Mouse (Mus musculus) MEL (cell line): ENCODE results near the gene Erbb2. TPM values are rescaled to one million over a fixed set of nuclear protein-coding genes. Genes with fewer than 3 reads are reported as not detected.

Experiments
- DNase-seq: peaks from one replicate; pipeline ENCODE4 v3.0.0; 2011; ENCODE audit warnings: low read depth, low spot score
- H3K27ac ChIP-seq: 2 replicates; pipeline ENCODE4 v1.5.1; 2012; ENCODE audit warnings: low read depth, mild to moderate bottlenecking, control low read depth, low read length, moderate library complexity; ENCODE audit not compliant: control insufficient read depth
- H3K27me3 ChIP-seq, 2 experiments: fragments of 150-350 bp in 1 of 2; sonication (generic) in 1 of 2; 2 replicates each; pipeline ENCODE4 v1.6.1; 2012; ENCODE audit warnings: low read length in 2 of 2, mild to moderate bottlenecking in 2 of 2, improper control_type of control experiment in 1 of 2, moderate library complexity in 1 of 2; ENCODE audit not compliant: insufficient read depth in 2 of 2, control insufficient read depth in 1 of 2
- H3K36me3 ChIP-seq, 2 experiments: 2 replicates each; pipeline ENCODE4 v1.6.1; 2012 to 2014; ENCODE audit warnings: low read length in 2 of 2, improper control_type of control experiment in 1 of 2, inconsistent platforms in 1 of 2, mild to moderate bottlenecking in 1 of 2; ENCODE audit not compliant: insufficient read depth in 2 of 2, control insufficient read depth in 1 of 2
- H3K4me1 ChIP-seq, 2 experiments: fragments of 150-350 bp in 1 of 2; sonication (generic) in 1 of 2; 2 replicates each; pipeline ENCODE4 v1.6.1; 2012; ENCODE audit warnings: low read length in 2 of 2, improper control_type of control experiment in 1 of 2, mild to moderate bottlenecking in 1 of 2; ENCODE audit not compliant: insufficient read depth in 2 of 2, control insufficient read depth in 1 of 2
- H3K4me3 ChIP-seq, 2 experiments: fragments of 150-350 bp in 1 of 2; sonication (generic) in 1 of 2; 2 replicates each; pipeline ENCODE4 v1.5.1; 2012; ENCODE audit warnings: low read depth in 2 of 2, low read length in 2 of 2, mild to moderate bottlenecking in 2 of 2, moderate library complexity in 2 of 2, control low read depth in 1 of 2, improper control_type of control experiment in 1 of 2; ENCODE audit not compliant: control insufficient read depth in 1 of 2, insufficient read depth in 1 of 2
- H3K79me2 ChIP-seq: 2 replicates; pipeline ENCODE4 v1.6.1; 2012; ENCODE audit warnings: mild to moderate bottlenecking, low read length, moderate library complexity; ENCODE audit not compliant: control insufficient read depth, poor library complexity, insufficient read depth
- H3K9ac ChIP-seq: 2 replicates; pipeline ENCODE4 v1.6.1; 2012; ENCODE audit warnings: low read depth, mild to moderate bottlenecking, control low read depth, low read length, moderate library complexity; ENCODE audit not compliant: control insufficient read depth, poor library complexity, severe bottlenecking
- H3K9me3 ChIP-seq: fragments of 150-350 bp; sonication (generic); replicated peaks from 2 replicates; pipeline ENCODE4 v1.6.1; 2012; ENCODE audit warnings: mild to moderate bottlenecking, low read length, improper control_type of control experiment, moderate library complexity; ENCODE audit not compliant: insufficient read depth
- CHD1 ChIP-seq: IDR thresholded peaks from 2 replicates; pipeline ENCODE4 v1.6.1; 2012; ENCODE audit warnings: low read depth, mild to moderate bottlenecking, inconsistent platforms, low read length, improper control_type of control experiment
- CTCF ChIP-seq, 3 experiments: IDR thresholded peaks in 2 of 3; conservative IDR thresholded peaks in 1 of 3; 2 replicates each; pipeline ENCODE4 v1.5.1; 2011 to 2012; ENCODE audit warnings: low read length in 3 of 3, low read depth in 2 of 3, mild to moderate bottlenecking in 2 of 3, improper control_type of control experiment in 1 of 3, inconsistent platforms in 1 of 3, mixed read lengths in 1 of 3, moderate library complexity in 1 of 3; ENCODE audit not compliant: control insufficient read depth in 1 of 3, insufficient read depth in 1 of 3, poor library complexity in 1 of 3, severe bottlenecking in 1 of 3
- E2F4 ChIP-seq: IDR thresholded peaks from 2 replicates; pipeline ENCODE4 v1.6.1; 2011; ENCODE audit warnings: low read depth, low read length, improper control_type of control experiment, borderline replicate concordance
- EP300 ChIP-seq, 2 experiments: IDR thresholded peaks; 2 replicates each; pipeline ENCODE4 v1.6.1; 2011; ENCODE audit warnings: improper control_type of control experiment in 2 of 2, low read length in 2 of 2, low read depth in 1 of 2, mild to moderate bottlenecking in 1 of 2
- GABPA ChIP-seq: IDR thresholded peaks from 2 replicates; pipeline ENCODE4 v1.6.1; 2012; ENCODE audit warnings: low read depth, mild to moderate bottlenecking, inconsistent platforms, low read length, improper control_type of control experiment, moderate library complexity
- GATA1 ChIP-seq: IDR thresholded peaks from 2 replicates; pipeline ENCODE4 v1.6.1; 2011; ENCODE audit warnings: low read depth, low read length, improper control_type of control experiment
- KAT2A ChIP-seq: conservative IDR thresholded peaks from 2 replicates; pipeline ENCODE4 v1.6.1; 2012; ENCODE audit warnings: low read depth, low read length, improper control_type of control experiment, inconsistent platforms
- MAX ChIP-seq: IDR thresholded peaks from 2 replicates; pipeline ENCODE4 v1.6.1; 2011; ENCODE audit warnings: low read length, improper control_type of control experiment
- MEF2A ChIP-seq: IDR thresholded peaks from 2 replicates; pipeline ENCODE4 v1.6.1; 2014; ENCODE audit warnings: low read depth, mild to moderate bottlenecking, inconsistent platforms, low read length, improper control_type of control experiment; ENCODE audit not compliant: poor library complexity, insufficient replicate concordance, severe bottlenecking; ENCODE audit errors: extremely low read depth
- MYB ChIP-seq: IDR thresholded peaks from 2 replicates; pipeline ENCODE4 v1.6.1; 2011; ENCODE audit warnings: mild to moderate bottlenecking, low read depth, low read length, improper control_type of control experiment
- NELFE ChIP-seq: IDR thresholded peaks from 2 replicates; pipeline ENCODE4 v1.6.1; 2011; ENCODE audit warnings: low read depth, low read length, improper control_type of control experiment
- POLR2A ChIP-seq, 2 experiments: IDR thresholded peaks; 2 replicates each; pipeline ENCODE4 v1.6.1; 2011 to 2012; ENCODE audit warnings: low read length in 2 of 2, mild to moderate bottlenecking in 2 of 2, control low read depth in 1 of 2, improper control_type of control experiment in 1 of 2, low read depth in 1 of 2, moderate library complexity in 1 of 2; ENCODE audit not compliant: control insufficient read depth in 1 of 2, insufficient read depth in 1 of 2, poor library complexity in 1 of 2
- RAD21 ChIP-seq: IDR thresholded peaks from 2 replicates; pipeline ENCODE4 v1.6.1; 2011; ENCODE audit warnings: mild to moderate bottlenecking, low read depth, low read length, improper control_type of control experiment
- RCOR1 ChIP-seq: IDR thresholded peaks from 2 replicates; pipeline ENCODE4 v1.6.1; 2012; ENCODE audit warnings: low read depth, mild to moderate bottlenecking, inconsistent platforms, low read length, improper control_type of control experiment
- SMC3 ChIP-seq: IDR thresholded peaks from 2 replicates; pipeline ENCODE4 v1.6.1; 2011; ENCODE audit warnings: low read depth, low read length, improper control_type of control experiment
- TAL1 ChIP-seq: IDR thresholded peaks from 2 replicates; pipeline ENCODE4 v1.6.1; 2012; ENCODE audit warnings: mild to moderate bottlenecking, inconsistent platforms, low read length, moderate library complexity, mixed read lengths
- UBTF ChIP-seq: IDR thresholded peaks from 2 replicates; pipeline ENCODE4 v1.6.1; 2012; ENCODE audit warnings: low read depth, mild to moderate bottlenecking, inconsistent platforms, low read length, improper control_type of control experiment, moderate library complexity, borderline replicate concordance; ENCODE audit not compliant: insufficient read depth
- USF1 ChIP-seq: IDR thresholded peaks from 2 replicates; pipeline ENCODE4 v1.6.1; 2014; ENCODE audit warnings: low read depth, mild to moderate bottlenecking, inconsistent platforms, low read length, improper control_type of control experiment, moderate library complexity
- ZKSCAN1 ChIP-seq: IDR thresholded peaks from 2 replicates; pipeline ENCODE4 v1.6.1; 2012; ENCODE audit warnings: low read depth, mild to moderate bottlenecking, inconsistent platforms, low read length, improper control_type of control experiment, moderate library complexity
- ZNF384 ChIP-seq: IDR thresholded peaks from 2 replicates; pipeline ENCODE4 v1.6.1; 2012; ENCODE audit warnings: low read depth, mild to moderate bottlenecking, inconsistent platforms, low read length, improper control_type of control experiment
- polyA plus RNA-seq, 2 experiments: library from polyadenylated mRNA; stranded (reverse) in 1 of 2; unstranded in 1 of 2; fragments of >175 nt in 1 of 2; fragments of >200 nt in 1 of 2; gene quantifications; 2 replicates each; pipeline versions ENCODE4 v1.2.1 to v1.2.4; 2012; ENCODE audit warnings: low replicate concordance in 2 of 2, low read depth in 1 of 2; ENCODE audit not compliant: insufficient read length in 2 of 2, insufficient read depth in 1 of 2, missing spikeins in 1 of 2
- total RNA-seq: library from RNA; depleted of rRNA; stranded (reverse); fragments of 300-350 nt; gene quantifications from 2 replicates; pipeline ENCODE4 v1.2.3, GENCODE M21; 2012; rRNA removed

Erbb2 gene
- total RNA-seq (not detected in 2 replicates), polyA plus RNA-seq (not detected)

DNA sequence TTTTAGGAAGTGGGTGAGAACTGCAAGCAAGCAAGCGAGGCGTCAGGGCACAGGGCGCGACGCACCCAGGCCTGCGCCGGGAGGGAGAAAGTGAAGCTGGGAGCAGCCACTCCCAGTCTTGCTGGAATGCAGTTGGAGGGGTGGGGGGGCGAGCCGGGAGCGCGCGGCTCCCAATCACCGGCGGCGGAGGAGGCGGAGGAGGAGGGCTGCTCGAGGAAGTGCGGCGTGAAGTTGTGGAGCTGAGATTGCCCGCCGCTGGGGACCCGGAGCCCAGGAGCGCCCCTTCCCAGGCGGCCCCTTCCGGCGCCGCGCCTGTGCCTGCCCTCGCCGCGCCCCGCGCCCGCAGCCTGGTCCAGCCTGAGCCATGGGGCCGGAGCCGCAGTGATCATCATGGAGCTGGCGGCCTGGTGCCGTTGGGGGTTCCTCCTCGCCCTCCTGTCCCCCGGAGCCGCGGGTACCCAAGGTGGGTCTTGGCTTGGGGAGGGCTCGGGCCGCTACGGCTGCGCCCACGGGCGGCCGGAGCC lies at the start of gene Erbb2:
TSS of gene Erbb2 (plus strand) at position 198 of the 524 bp plus-strand sequence.
- Histone ChIP-seq H3K9me3 (no peaks in the 10 kb centered on the region), H3K4me1 (peaks cover 0 to 4% of the 10 kb centered on the region in 2 experiments; a peak in 2 of 4 replicates), H3K4me3 (no peak within 1 kb of the TSS), H3K27me3 (peaks cover 8 to 12% of the 10 kb centered on the region in 2 experiments), H3K79me2 (no peaks in the 10 kb centered on the region), H3K9ac (no peak within 1 kb of the TSS), H3K36me3 (no peaks in the 10 kb centered on the region), H3K27ac (no peak within 1 kb of the TSS)
- TF ChIP-seq RCOR1: no peak
- no peak for TF ChIP-seq RAD21
- TF ChIP-seq USF1: no peak
- TF ChIP-seq MYB: no peak
- no peak for TF ChIP-seq EP300 (IDR thresholded peaks at IDR 0.05; ENCODE audit: low read depth in 1 of 2, low read length in 2 of 2)
- no peak for TF ChIP-seq CTCF (IDR thresholded peaks at IDR 0.05 in 2 of 3, conservative IDR thresholded peaks at IDR 0.05 in 1 of 3; ENCODE audit: control insufficient read depth in 1 of 3, insufficient read depth in 1 of 3, low read depth in 2 of 3, low read length in 3 of 3, poor library complexity in 1 of 3, severe bottlenecking in 1 of 3)
- TF ChIP-seq ZNF384: no peak
- TF ChIP-seq UBTF: no peak
- no peak for TF ChIP-seq POLR2A (IDR thresholded peaks at IDR 0.05; ENCODE audit: control insufficient read depth in 1 of 2, insufficient read depth in 1 of 2, low read depth in 1 of 2, low read length in 2 of 2, poor library complexity in 1 of 2)
- TF ChIP-seq MAX: no peak
- TF ChIP-seq E2F4: no peak
- TF ChIP-seq GABPA: no peak
- DNase-seq: no peak

DNA sequence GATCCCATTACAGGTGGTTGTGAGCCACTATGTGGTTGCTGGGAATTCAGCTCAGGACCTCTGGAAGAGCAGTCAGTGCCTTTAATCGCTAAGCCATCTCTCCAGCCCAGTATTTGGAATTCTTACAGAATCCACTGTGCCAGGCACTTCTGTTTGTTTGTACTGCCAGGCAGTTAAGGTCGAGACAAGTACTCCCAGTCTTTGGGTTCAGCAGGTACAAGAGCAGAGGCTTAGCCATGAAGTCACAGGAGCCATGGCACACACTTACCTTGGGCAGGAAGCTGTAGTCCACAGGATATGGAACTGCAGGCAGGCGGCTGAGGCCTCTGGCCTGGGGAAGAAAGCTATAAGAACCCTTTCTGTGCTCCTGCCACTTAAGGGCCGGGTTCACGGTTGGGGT lies 48.5 kb upstream of the Erbb2 start:
- Histone ChIP-seq H3K4me3 (no peak overlapping the region), H3K36me3 (peaks cover 0 to 4% of the 10 kb centered on the region in 2 experiments; a peak in 2 of 4 replicates)

GRCm38 (mm10) chr11:98364410-98364809 lies 47.9 kb upstream of the Erbb2 start:
- no peak overlapping the region for H3K9ac ChIP-seq
- H3K9me3 ChIP-seq: no peaks in the 10 kb centered on the region
- no peak for DNase-seq
- peaks cover 22% of the 10 kb centered on the region for H3K79me2 ChIP-seq
- H3K27me3 ChIP-seq: no peaks in the 10 kb centered on the region
- TF ChIP-seq RCOR1 (no peak), MEF2A (no peak), USF1 (no peak), CTCF (IDR thresholded peaks at IDR 0.05 in 2 of 3, conservative IDR thresholded peaks at IDR 0.05 in 1 of 3; ENCODE audit: control insufficient read depth in 1 of 3, insufficient read depth in 1 of 3, low read depth in 2 of 3, low read length in 3 of 3, poor library complexity in 1 of 3, severe bottlenecking in 1 of 3) (no peak), KAT2A (no peak), GABPA (no peak), NELFE (no peak), TAL1 (no peak), SMC3 (no peak), ZKSCAN1 (no peak), E2F4 (no peak), EP300 (IDR thresholded peaks at IDR 0.05; ENCODE audit: low read depth in 1 of 2, low read length in 2 of 2) (no peak), CHD1 (no peak)
- no peaks in the 10 kb centered on the region; a peak in 1 of 4 replicates for H3K36me3 ChIP-seq
- H3K4me3 ChIP-seq: no peak overlapping the region
- H3K4me1 ChIP-seq: peaks cover 0 to 2% of the 10 kb centered on the region in 2 experiments; a peak in 1 of 4 replicates
- H3K27ac ChIP-seq: no peak overlapping the region

More for the DNA sequence above, 48.5 kb upstream of the Erbb2 start:
- no peak overlapping the region for H3K9ac ChIP-seq
- no peak for TF ChIP-seq GATA1
- no peak for TF ChIP-seq KAT2A
- H3K79me2 ChIP-seq: peaks cover 28% of the 10 kb centered on the region
- H3K9me3 ChIP-seq: no peaks in the 10 kb centered on the region
- no peak for DNase-seq
- H3K27me3 ChIP-seq: no peaks in the 10 kb centered on the region
- no peak overlapping the region for H3K27ac ChIP-seq
- H3K4me1 ChIP-seq: peaks cover 0 to 8% of the 10 kb centered on the region in 2 experiments; a peak in 2 of 4 replicates
